Mouse (Mus musculus): ENCODE results near the gene Krt1.

Gene Krt1

DNA sequence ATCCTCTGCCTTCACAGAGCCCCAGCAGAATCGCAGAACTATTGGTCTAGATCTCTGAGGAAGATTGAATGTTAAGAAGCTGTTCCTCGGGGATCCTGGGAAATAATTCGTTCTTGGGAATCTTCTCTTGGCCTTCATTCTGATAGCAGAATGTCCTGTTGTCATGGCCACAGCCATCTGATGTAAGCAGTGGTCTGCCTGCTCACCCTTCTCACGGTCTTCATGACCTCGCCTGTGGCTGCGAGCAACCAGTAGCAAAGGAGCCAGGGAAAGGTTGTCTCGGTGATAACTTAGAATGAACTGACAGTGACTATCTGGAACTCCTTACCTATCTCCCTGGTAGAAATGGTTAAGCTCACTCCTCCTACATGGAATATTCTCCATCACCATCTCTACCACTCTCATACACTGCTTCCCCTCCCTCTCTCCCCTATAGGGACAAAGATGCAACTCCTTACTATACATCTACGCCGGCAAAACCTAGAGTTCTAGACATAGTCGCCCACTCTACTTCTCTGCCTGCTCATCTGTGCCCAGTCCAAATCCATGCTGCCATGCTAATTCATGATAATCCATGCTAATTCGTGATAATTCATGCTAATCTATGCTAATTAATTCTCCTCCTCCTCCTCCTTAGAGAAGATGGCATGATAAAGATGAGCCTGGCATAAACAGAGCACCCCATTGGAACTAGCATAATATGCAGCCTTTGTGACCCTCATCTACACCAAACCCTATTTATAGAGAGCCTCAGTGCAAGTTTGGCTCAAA lies 47.4 kb downstream of the Krt1 start:
- DNase-seq (ENCODE audit: low spot score) = no peak

GRCm38 (mm10) chr15:101802296-101802835 lies 48.2 kb downstream of the Krt1 start, which contains the start of gene Krt73:
TSS of gene Krt73 (minus strand) at chr15:101802346.
- DNase-seq (ENCODE audit: low spot score) = no peak

Data from ovary, postnatal 14 days (tissue).